Mouse (Mus musculus) right cerebral cortex, postnatal 36 days (tissue): Measurements from ENCODE around the gene Cln6.

Experiments used
- DNase-seq, 2 experiments: peaks; one replicate each; pipeline ENCODE4 v3.0.0; 2022; ENCODE audit warnings: low spot score in 2 of 2, mixed read lengths in 1 of 2

Cln6 gene

DNA sequence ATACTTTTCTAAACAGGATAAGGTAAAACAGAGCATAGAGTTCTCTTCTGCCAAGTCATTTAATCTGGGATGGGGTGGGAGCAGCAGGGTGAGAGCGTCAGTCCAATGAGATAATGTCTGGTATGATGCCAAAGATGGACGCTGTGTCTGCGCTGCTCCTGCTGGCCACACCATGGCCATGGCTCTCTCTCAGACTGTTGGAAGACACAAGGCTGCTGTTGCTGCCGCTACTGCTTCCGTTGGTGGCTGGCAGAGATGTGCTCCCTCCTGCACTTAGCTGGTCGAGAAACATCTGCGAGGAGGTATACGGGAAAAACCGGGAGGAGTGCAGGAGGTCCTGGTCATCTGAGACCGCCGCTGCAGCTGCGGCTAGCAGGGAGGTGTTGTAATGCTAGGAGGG is 43.3 kb downstream of the Cln6 start:
- no peak for DNase-seq

DNA sequence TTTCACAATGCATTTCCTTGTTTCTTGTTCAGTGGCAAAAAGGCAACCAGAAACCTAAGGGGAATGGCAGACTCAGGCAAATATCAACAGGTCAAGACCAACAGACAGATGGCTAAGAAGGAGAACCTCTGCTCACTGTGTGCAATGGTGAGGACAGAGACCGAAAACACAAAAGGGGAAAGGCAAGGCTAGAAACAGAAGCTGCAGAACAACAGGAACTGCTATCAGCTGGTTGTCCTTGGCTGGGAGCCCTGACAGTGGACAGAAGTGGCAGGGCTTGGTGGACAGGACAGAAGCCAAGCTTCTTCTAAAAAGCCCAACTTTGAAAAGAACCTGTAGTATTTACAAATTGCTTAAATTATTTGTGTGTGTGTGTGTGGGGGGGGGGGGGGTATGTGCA is 55.9 kb downstream of the Cln6 start:
- no peak for DNase-seq
